Mouse (Mus musculus): Measurements from ENCODE around the gene Iars.

DNA sequence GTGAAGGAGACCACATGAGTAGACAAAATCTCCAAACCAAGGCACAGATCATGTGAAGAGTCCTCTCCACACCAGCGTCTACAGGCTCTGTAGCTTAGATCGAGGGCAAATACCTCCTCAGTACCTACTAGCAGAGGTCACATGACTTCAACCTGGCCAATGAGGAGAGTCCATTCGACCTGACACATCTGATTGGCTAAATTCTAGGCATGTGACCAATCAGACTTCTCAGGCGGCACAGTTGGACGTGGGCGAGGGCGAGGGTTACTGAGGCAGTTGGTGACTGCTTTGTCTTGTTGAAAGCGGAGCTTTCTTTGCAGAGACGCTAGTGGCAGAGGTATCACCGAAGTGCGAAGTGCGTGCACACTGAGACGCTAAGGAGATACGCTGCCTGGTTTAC, 80.3 kb downstream of the Iars start:
- TF ChIP-seq POLR2A (IDR thresholded peaks at IDR 0.05; ENCODE audit: control insufficient read depth in 1 of 2, insufficient read depth in 1 of 2, low read depth in 1 of 2, low read length in 2 of 2, poor library complexity in 1 of 2) (no peak), CHD2 (IDR thresholded peaks at IDR 0.05; ENCODE audit: low read length) (no peak), ZNF384 (IDR thresholded peaks at IDR 0.05; ENCODE audit: low read depth, low read length) (no peak), GABPA (IDR thresholded peaks at IDR 0.05; ENCODE audit: low read depth, low read length) (no peak), GATA1 (IDR thresholded peaks at IDR 0.05; ENCODE audit: low read depth, low read length) (no peak), MYC (IDR thresholded peaks at IDR 0.05; ENCODE audit: low read depth, low read length) (no peak)
